Mouse (Mus musculus): ENCODE measurements around the gene Ripor2.

DNA sequence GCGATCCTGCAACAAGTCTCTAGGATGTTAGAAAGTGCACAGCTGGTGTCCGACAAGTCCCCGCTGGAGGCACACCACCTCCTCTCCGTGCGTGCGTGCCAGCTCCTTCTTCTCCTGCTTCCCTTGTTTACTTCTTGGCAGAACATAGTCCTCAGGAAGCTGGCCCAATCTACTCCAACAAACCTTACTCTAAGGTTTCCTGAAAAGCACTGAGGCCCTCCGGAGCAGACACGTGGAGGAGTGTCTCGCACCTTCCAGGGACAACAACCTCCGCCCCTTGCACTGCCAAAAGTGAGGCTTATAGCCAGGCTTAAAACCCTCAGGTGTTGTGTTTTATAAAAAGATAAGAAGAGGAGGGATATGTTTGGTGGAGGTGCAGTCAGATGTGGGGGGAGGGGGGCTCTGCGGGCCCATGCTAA is 21.6 kb downstream of the Ripor2 start:
- TF ChIP-seq POLR2A (IDR thresholded peaks at IDR 0.05; ENCODE audit: insufficient read depth, low read depth, low read length) (no peak), CTCF (IDR thresholded peaks at IDR 0.05) (no peak), EP300 (IDR thresholded peaks at IDR 0.05; ENCODE audit: insufficient read depth, low read depth, low read length) (no peak)

Measured in heart, adult 2 months (tissue).